Mouse (Mus musculus): ENCODE measurements at regions not wholly inside any gene's neighbourhood (a gene's known extent, or its start where the extent isn't known, plus 50 kb on each side); places are given as distances from the start of the nearest gene placed in this dataset.

DNA sequence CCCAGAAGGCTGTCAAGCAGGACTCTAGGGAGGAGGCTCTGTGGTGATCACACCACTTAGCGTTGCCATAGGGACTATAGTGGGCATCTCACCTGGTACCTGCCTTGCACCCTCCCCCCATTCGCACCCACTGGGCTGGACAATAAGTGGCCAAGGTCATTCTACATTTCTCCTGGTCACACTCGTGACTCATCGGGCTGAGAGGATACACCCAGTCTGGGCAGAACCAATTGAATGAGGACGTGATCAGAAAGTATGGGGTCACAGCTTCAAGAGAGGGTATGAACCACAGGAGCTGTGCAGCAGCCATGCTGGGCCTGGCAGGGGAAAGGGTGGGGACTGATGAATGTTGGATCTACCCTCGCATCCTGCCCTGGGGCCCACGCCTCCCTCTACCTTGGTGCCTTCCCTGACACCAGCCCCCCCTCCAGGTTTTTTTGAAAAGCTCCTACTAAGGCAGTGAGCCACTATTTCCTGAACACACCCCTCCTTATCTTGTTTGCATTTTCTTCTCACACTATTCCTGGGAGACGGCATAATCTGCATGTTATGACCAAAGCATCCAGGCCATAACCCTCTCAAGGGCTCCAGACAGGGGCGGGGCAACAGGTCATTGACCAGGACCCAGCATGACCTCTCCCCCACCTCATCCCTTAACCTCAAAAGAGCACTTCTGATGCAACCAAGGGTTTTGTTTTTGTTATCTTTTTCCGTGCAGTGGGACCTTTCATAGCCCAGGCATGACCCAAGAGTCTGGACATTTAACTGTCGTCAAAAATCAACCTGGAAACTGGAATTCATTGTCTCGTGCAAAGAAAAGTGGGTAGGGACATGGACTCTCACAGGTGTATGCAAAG lies 89.4 kb upstream of the Armc2 start:
- TF ChIP-seq POLR2A (IDR thresholded peaks at IDR 0.05; ENCODE audit: borderline replicate concordance, control insufficient read depth, low read depth, low read length) = no peak
- TF ChIP-seq CTCF (IDR thresholded peaks at IDR 0.05; ENCODE audit: control insufficient read depth, insufficient read depth, low read length) = no peak
